Mouse (Mus musculus): ENCODE measurements around the gene Pam. TPM values are rescaled to one million over a fixed set of nuclear protein-coding genes. Genes with fewer than 3 reads are reported as not detected.
A peak's percentile ranks its signal among the peaks of the same experiment; 100 is the strongest.

Pam gene
- polyA plus RNA-seq, 1 experiment, result 78.7 TPM

GRCm38 (mm10) chr1:97843220-97843992 lies 252.0 kb downstream of the Pam start:
- H3K4me1 ChIP-seq (ENCODE audit: control insufficient read depth, insufficient read depth, low read length), result no peaks in the 10 kb centered on the region
- H3K27ac ChIP-seq (ENCODE audit: insufficient read depth, low read length), result no peak overlapping the region
- TF ChIP-seq POLR2A (IDR thresholded peaks at IDR 0.05; ENCODE audit: low read depth, low read length) (no peak), CTCF (IDR thresholded peaks at IDR 0.05; ENCODE audit: borderline replicate concordance, insufficient read depth, low read length) (no peak)
- H3K4me3 ChIP-seq (ENCODE audit: insufficient read depth, low read length), result no peak overlapping the region

GRCm38 (mm10) chr1:97834354-97834822 lies 261.1 kb downstream of the Pam start:
- peak overlapping the region; percentile 13; the same call in 1 of the 2 replicates for H3K27ac ChIP-seq (ENCODE audit: insufficient read depth, low read length)
- no peak for TF ChIP-seq CTCF (IDR thresholded peaks at IDR 0.05; ENCODE audit: borderline replicate concordance, insufficient read depth, low read length)
- TF ChIP-seq POLR2A (IDR thresholded peaks at IDR 0.05; ENCODE audit: low read depth, low read length), result no peak
- H3K4me1 ChIP-seq (ENCODE audit: control insufficient read depth, insufficient read depth, low read length), result no peaks in the 10 kb centered on the region
- no peak overlapping the region for H3K4me3 ChIP-seq (ENCODE audit: insufficient read depth, low read length)

DNA sequence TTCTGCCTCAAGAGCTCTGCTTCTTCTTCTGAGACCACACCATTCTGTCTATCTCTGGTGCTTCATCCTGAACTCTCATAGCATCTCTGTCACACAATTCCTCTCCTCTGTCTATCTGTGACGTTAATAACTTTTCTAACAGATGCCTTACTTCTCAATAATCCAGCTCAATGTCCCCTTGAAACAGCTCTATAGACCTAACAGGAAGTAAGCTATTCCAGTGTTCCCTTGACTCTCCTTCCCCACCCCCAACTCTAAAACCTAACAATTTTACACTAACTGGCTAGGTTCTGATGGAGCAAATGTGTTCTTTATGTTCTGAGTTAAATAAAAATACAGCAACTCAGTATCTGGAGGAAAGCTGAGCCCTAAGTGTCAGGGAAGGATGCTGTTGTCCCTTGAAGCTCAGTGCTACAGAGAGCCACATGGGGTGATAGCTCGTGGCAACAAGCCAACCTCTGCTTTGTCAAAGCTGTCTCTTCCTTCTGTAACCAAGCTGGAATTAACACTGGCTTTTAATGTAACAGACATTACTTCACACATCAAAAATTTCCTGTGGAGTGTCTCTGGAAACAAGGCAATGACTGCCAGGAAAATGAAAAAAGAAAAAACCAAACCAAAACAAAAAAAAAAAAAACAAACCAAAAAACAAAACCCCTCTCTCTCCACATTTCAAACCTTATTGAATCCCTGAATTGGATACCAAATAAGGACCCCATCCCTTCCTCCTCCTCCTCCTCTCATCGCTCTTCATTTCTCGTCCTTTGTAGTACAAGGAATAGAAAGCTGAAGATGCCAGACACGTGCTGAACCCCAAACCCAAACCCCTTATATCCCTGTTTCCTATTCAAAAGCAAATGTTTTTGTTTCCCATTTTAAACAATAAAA lies 261.7 kb downstream of the Pam start:
- Histone ChIP-seq H3K4me3 (ENCODE audit: insufficient read depth, low read length) (no peak overlapping the region), H3K4me1 (ENCODE audit: control insufficient read depth, insufficient read depth, low read length) (no peaks in the 10 kb centered on the region), H3K27ac (ENCODE audit: insufficient read depth, low read length) (peak overlapping the region; percentile 65)
- TF ChIP-seq POLR2A (IDR thresholded peaks at IDR 0.05; ENCODE audit: low read depth, low read length) (no peak), CTCF (IDR thresholded peaks at IDR 0.05; ENCODE audit: borderline replicate concordance, insufficient read depth, low read length) (no peak)

DNA sequence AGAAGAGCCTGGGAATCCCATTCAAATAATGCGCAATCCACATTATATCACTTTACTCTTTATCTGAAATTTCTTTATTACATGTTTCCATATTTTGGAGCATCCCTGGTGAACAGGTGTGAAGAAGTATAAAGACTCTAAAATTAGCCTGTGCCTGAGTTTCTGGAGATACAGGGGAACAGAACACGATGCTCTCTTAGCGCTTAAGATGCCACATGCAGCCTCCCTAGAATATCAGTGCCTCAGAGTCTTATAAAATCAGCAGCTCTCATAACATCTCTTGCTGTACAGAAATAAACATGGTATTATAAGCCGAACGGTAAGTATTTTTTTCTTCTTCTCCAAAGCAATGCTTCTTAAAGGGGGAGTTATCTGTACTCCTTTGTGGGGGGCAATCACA lies 267.4 kb downstream of the Pam start:
- H3K4me3 ChIP-seq (ENCODE audit: insufficient read depth, low read length), result no peak overlapping the region
- TF ChIP-seq POLR2A (IDR thresholded peaks at IDR 0.05; ENCODE audit: low read depth, low read length), result no peak
- no peak for TF ChIP-seq CTCF (IDR thresholded peaks at IDR 0.05; ENCODE audit: borderline replicate concordance, insufficient read depth, low read length)
- no peaks in the 10 kb centered on the region for H3K4me1 ChIP-seq (ENCODE audit: control insufficient read depth, insufficient read depth, low read length)
- H3K27ac ChIP-seq (ENCODE audit: insufficient read depth, low read length), result no peak overlapping the region

GRCm38 (mm10) chr1:97827566-97827965 lies 267.9 kb downstream of the Pam start:
- TF ChIP-seq POLR2A (IDR thresholded peaks at IDR 0.05; ENCODE audit: low read depth, low read length), result no peak
- TF ChIP-seq CTCF (IDR thresholded peaks at IDR 0.05; ENCODE audit: borderline replicate concordance, insufficient read depth, low read length), result no peak
- Histone ChIP-seq H3K4me3 (ENCODE audit: insufficient read depth, low read length) (no peak overlapping the region), H3K4me1 (ENCODE audit: control insufficient read depth, insufficient read depth, low read length) (no peaks in the 10 kb centered on the region)

DNA sequence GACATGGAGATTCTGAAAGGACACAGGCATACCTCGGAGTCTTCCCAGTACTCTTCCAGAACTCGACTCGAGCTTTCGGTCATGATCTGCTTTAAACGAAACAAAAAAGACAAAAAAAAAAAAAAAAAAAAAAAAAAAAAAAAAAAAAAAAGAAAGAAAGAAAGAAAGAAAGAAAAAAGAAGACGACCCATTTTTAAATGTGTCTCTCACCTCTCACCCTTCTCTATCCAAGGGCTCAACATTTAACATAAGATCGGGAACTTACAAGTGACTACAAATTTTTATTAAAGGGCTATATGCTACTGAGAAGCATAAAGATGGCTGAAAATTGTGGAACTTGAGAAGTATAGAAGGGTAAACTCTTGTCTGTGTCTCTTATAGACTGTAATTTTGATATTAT lies 272.5 kb downstream of the Pam start:
- H3K4me3 ChIP-seq (ENCODE audit: insufficient read depth, low read length), result no peak overlapping the region
- no peak overlapping the region for H3K27ac ChIP-seq (ENCODE audit: insufficient read depth, low read length)
- no peak for TF ChIP-seq CTCF (IDR thresholded peaks at IDR 0.05; ENCODE audit: borderline replicate concordance, insufficient read depth, low read length)
- no peak for TF ChIP-seq POLR2A (IDR thresholded peaks at IDR 0.05; ENCODE audit: low read depth, low read length)
- H3K4me1 ChIP-seq (ENCODE audit: control insufficient read depth, insufficient read depth, low read length), result no peaks in the 10 kb centered on the region

More at GRCm38 (mm10) chr1:97827566-97827965, 267.9 kb downstream of the Pam start:
- H3K27ac ChIP-seq (ENCODE audit: insufficient read depth, low read length), result no peak overlapping the region

DNA sequence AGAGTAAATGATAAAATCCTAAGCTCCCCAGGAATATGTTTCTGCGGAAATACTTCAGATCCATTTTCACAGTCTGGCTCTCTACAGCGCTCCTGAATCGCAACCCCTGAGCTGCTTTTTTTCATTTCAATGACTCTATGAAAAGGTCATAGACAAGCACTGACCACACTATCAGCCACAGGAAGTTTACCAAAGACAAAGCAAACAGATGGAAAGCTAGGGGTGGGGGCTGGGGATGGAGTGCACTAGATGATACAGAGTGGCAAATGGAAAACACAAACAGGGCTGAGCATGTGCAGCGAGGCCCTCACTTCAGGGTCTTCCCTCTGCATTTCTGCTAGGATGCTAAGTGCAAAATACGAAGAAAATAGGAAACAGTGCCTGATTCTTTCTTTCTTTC lies 273.2 kb downstream of the Pam start:
- Histone ChIP-seq H3K4me3 (ENCODE audit: insufficient read depth, low read length) (no peak overlapping the region), H3K4me1 (ENCODE audit: control insufficient read depth, insufficient read depth, low read length) (no peaks in the 10 kb centered on the region), H3K27ac (ENCODE audit: insufficient read depth, low read length) (no peak overlapping the region)
- no peak for TF ChIP-seq POLR2A (IDR thresholded peaks at IDR 0.05; ENCODE audit: low read depth, low read length)
- TF ChIP-seq CTCF (IDR thresholded peaks at IDR 0.05; ENCODE audit: borderline replicate concordance, insufficient read depth, low read length), result no peak

- Histone ChIP-seq H3K4me3 (ENCODE audit: insufficient read depth, low read length) (no peak overlapping the region), H3K4me1 (ENCODE audit: control insufficient read depth, insufficient read depth, low read length) (no peaks in the 10 kb centered on the region), H3K27ac (ENCODE audit: insufficient read depth, low read length) (no peak overlapping the region)
- TF ChIP-seq CTCF (IDR thresholded peaks at IDR 0.05; ENCODE audit: borderline replicate concordance, insufficient read depth, low read length) (no peak), POLR2A (IDR thresholded peaks at IDR 0.05; ENCODE audit: low read depth, low read length) (no peak)
These were observed 274.2 kb downstream of the Pam start for GRCm38 (mm10) chr1:97821282-97821681.

- Histone ChIP-seq H3K4me3 (ENCODE audit: insufficient read depth, low read length) (no peak overlapping the region), H3K27ac (ENCODE audit: insufficient read depth, low read length) (no peak overlapping the region), H3K4me1 (ENCODE audit: control insufficient read depth, insufficient read depth, low read length) (no peaks in the 10 kb centered on the region)
- TF ChIP-seq CTCF (IDR thresholded peaks at IDR 0.05; ENCODE audit: borderline replicate concordance, insufficient read depth, low read length) (no peak), POLR2A (IDR thresholded peaks at IDR 0.05; ENCODE audit: low read depth, low read length) (no peak)
These were observed 286.1 kb downstream of the Pam start for GRCm38 (mm10) chr1:97809255-97809912.

All from embryonic fibroblast, embryonic 13.5 days (primary cell).